Mouse (Mus musculus) embryonic facial prominence, embryonic 15.5 days (tissue): Measurements from ENCODE around the gene Cacng5. TPM values are rescaled to one million over a fixed set of nuclear protein-coding genes. Genes with fewer than 3 reads are reported as not detected.

ENCODE experiments used
- ATAC-seq: fragments of 200-750 bp; cut with Nextera tagmentation; 2 replicates; pipeline ENCODE4 v1.8.0; 2017; ENCODE audit warnings: low read depth, moderate TSS enrichment; ENCODE audit not compliant: insufficient number of reproducible peaks, low FRiP score, low TSS enrichment
- H3K27ac ChIP-seq: fragments of 300-500 bp; sonication (generic); replicated peaks from 2 replicates; pipeline ENCODE4 v1.5.1; 2015; ENCODE audit warnings: mild to moderate bottlenecking, inconsistent platforms
- H3K27me3 ChIP-seq: fragments of 300-500 bp; sonication (generic); 2 replicates; pipeline ENCODE4 v1.6.1; 2015; ENCODE audit warnings: inconsistent platforms
- H3K36me3 ChIP-seq: fragments of 300-500 bp; sonication (generic); 2 replicates; pipeline ENCODE4 v1.6.1; 2015; ENCODE audit warnings: mild to moderate bottlenecking, inconsistent platforms
- H3K4me1 ChIP-seq: fragments of 300-500 bp; sonication (generic); 2 replicates; pipeline ENCODE4 v1.6.1; 2015; ENCODE audit warnings: inconsistent platforms
- H3K4me2 ChIP-seq: fragments of 300-500 bp; sonication (generic); replicated peaks from 2 replicates; pipeline ENCODE4 v1.6.1; 2015; ENCODE audit warnings: mild to moderate bottlenecking, inconsistent platforms
- H3K4me3 ChIP-seq: fragments of 300-500 bp; sonication (generic); replicated peaks from 2 replicates; pipeline ENCODE4 v1.5.1; 2015; ENCODE audit warnings: mild to moderate bottlenecking, inconsistent platforms
- H3K9ac ChIP-seq: fragments of 300-500 bp; sonication (generic); 2 replicates; pipeline ENCODE4 v1.6.1; 2015; ENCODE audit warnings: inconsistent platforms
- H3K9me3 ChIP-seq: fragments of 300-500 bp; sonication (generic); replicated peaks from 2 replicates; pipeline ENCODE4 v1.6.1; 2016; ENCODE audit warnings: inconsistent platforms
- WGBS: fragments of 180-500 bp; shearing (Covaris S2); methylation state at CpG from one replicate; pipeline ENCODE4 v1.1.7; 2015; 5-methylcytosine and 5-hydroxymethylcytosine counted together
- polyA plus RNA-seq: library from polyadenylated mRNA; unstranded; fragments of >200 nt; fragmentation: Nextera tagmentation; extraction: Ambion mirVana; gene quantifications from 2 replicates; pipeline ENCODE4 v1.2.1, GENCODE M21; 2015

The Cacng5 gene
- 0.11 and 0.33 TPM in 2 replicates for polyA plus RNA-seq

DNA sequence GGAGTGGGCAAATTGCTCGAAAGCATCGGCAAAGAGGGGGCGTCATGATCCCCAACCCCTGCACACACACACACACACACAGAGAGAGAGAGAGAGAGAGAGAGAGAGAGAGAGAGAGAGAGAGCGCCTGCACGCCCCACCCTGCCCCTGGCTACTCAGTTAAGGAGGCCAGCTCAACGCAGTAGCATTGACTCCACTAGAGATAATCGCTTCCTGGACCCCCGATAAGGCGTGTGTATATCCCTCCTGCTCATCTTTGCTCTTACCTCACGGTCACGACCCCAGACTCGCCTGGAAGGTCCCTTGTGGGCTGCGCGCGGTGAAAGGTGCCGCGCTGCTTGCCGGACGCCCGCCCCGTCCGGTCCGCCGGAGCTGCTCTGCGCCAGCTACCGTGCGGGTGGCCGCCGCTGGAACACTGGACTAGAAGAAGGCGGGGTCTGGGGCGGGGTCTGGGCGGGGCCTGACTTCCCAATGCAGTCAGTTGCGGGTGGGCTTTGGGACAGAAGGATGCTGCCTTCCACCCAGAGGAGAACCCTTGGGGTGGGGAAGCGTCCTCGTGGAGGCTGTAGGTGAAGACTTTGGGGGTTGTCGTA is at the start of gene Cacng5:
Cacng5 (minus strand) TSS at position 422 of the 593 bp plus-strand sequence.
- 4% methylated on average over 36 of the region's 36 CpGs for WGBS
- H3K4me2 ChIP-seq: peak within 1 kb of the TSS; percentile 51
- no peak for ATAC-seq
- 0 out of 2 replicates have a peak, but pooled peaks cover 6% of the 10 kb centered on the region for H3K4me1 ChIP-seq
- peaks cover 37% of the 10 kb centered on the region for H3K27me3 ChIP-seq
- no peak within 1 kb of the TSS for H3K9ac ChIP-seq
- no peaks in the 10 kb centered on the region for H3K36me3 ChIP-seq
- no peak within 1 kb of the TSS for H3K27ac ChIP-seq
- no peaks in the 10 kb centered on the region for H3K9me3 ChIP-seq
- peak within 1 kb of the TSS; percentile 32 for H3K4me3 ChIP-seq

DNA sequence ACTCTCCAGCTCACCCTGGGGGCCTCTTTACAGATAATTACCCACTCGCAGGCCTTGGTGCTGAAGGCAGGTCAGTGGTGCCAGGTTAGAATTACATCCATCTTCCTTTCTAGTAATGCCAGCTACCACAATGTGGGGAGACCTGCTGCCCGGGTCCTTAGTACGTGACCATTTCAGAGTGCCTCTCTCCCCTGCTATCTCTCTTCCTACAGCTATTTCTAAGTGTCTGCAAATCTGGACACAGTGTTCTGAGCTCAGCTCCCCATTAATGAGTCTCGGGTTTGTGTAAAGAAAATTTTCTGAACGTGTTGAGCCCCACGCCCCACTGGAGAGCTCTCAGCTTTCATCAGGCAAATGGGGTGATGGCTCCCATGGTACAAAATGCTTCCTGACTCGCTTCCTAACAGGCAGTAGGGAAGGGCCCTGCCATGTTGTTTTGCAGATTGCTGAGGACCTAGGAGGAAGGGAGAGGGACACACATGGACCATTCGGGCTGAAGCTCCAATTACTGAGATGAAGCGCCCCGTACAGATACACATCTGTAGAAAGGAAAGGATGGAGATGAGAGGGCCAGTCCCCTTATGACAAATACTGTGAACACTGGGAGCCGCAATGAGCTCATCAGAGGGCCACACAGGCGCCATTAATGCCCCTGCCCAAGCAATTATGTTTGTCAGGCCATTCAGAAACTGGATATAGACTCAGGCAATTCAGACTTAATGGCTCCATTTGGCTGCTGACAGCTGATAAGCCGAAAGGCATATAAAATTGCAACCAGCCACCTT is 42.9 kb upstream of the Cacng5 start:
- Histone ChIP-seq H3K9ac (no peak overlapping the region), H3K9me3 (no peaks in the 10 kb centered on the region), H3K4me2 (no peak overlapping the region), H3K36me3 (0 out of 2 replicates have a peak, but pooled peaks cover 13% of the 10 kb centered on the region), H3K4me3 (no peak overlapping the region), H3K27ac (no peak overlapping the region), H3K27me3 (no peaks in the 10 kb centered on the region), H3K4me1 (no peaks in the 10 kb centered on the region)
- ATAC-seq: no peak
- WGBS: 72% methylated on average over 13 of the region's 13 CpGs

DNA sequence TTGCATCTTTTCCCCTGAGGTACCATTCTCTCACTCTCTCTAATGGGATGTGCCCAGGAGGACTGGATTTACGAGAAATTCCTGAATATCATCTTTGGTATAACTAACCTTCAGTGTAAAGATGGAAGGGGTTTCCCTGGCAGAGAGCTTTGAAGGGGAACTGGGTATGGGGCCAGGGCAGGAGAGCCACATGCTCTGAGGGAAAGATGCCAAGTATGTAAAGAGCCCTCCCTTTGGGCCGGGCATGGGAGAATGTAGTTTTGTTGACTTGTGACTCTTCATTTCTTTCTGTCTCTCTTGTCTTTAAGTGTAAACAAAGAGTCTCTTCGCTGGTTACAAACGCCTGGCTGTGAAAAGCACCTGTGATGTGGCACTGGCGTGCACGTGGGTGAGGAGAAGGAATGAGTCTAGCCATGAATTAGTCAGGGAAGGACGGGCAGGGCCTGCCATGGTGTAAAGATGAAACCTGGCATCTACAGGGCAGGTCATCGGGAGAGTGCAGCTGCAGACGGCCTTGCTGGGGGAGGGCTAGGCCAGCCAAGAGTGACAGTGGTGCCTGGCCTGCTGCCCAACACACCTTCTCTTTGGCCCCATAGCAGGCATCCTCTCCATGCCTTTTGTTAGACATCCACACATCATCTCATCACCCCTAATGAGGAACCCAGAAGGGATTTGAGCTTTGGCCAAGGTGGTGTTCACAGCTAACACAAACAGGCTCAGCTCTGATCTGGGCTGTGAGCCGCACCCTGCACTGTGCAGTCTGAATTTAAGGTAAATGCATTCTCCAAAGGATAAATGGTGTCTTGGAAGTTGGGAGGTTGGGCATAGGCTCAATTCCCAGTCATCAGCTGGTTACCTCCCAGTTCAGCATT is 40.6 kb upstream of the Cacng5 start:
- no peak overlapping the region for H3K9ac ChIP-seq
- H3K4me1 ChIP-seq: no peaks in the 10 kb centered on the region
- no peaks in the 10 kb centered on the region for H3K9me3 ChIP-seq
- 0 out of 2 replicates have a peak, but pooled peaks cover 13% of the 10 kb centered on the region for H3K36me3 ChIP-seq
- ATAC-seq: no peak
- no peaks in the 10 kb centered on the region for H3K27me3 ChIP-seq
- H3K4me3 ChIP-seq: no peak overlapping the region
- no peak overlapping the region for H3K4me2 ChIP-seq
- WGBS: 71% methylated on average over 10 of the region's 10 CpGs
- H3K27ac ChIP-seq: no peak overlapping the region

DNA sequence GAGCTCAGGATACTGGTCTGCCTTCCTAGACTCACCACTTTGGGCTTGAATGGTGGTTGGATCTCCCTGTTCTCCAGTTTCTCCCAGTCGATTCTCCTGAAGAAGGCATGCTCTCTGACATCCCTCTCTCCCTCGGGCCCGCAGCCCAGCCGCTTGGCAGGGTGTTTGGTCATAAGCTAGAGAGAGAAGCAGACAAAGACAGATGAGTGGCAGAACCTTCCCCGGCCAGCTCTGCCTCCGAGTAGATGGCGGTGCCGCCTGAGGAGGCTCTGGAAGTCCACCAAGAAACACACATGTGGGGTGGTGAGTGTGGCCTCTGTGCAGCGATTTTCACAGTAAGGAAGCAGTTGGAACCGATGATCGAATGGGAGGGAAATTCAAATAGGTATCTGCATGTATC is 36.6 kb upstream of the Cacng5 start:
- Histone ChIP-seq H3K9ac (no peak overlapping the region), H3K27me3 (no peaks in the 10 kb centered on the region), H3K4me1 (no peaks in the 10 kb centered on the region), H3K4me2 (no peak overlapping the region), H3K27ac (no peak overlapping the region), H3K36me3 (0 out of 2 replicates have a peak, but pooled peaks cover 7% of the 10 kb centered on the region), H3K4me3 (no peak overlapping the region), H3K9me3 (no peaks in the 10 kb centered on the region)
- no peak for ATAC-seq
- WGBS: 88% methylated on average over 11 of the region's 11 CpGs

DNA sequence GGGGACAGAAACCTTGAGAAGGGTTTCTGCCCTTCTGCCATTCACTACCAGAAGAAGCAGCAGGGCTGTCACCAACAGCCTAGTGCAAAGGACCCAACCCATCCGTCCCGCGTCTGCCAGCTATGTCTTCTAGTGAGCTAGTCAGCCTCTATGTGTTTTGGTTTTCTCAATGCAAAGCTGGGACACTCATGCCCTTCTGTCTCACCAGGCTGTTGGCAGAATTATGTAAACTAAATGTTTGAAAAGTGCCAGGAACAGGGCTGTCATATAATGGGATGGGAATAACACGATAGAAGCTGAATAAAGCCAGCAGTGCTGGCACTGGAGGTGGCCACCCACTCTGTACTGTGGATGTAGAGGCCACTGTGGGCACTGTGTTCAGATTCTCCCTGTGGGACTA is 35.8 kb upstream of the Cacng5 start:
- H3K9me3 ChIP-seq: no peaks in the 10 kb centered on the region
- ATAC-seq: no peak
- 97% methylated on average over 4 of the region's 4 CpGs for WGBS
- H3K27ac ChIP-seq: no peak overlapping the region
- H3K4me2 ChIP-seq: no peak overlapping the region
- H3K36me3 ChIP-seq: 0 out of 2 replicates have a peak, but pooled peaks cover 7% of the 10 kb centered on the region
- no peaks in the 10 kb centered on the region for H3K27me3 ChIP-seq
- no peak overlapping the region for H3K4me3 ChIP-seq
- no peaks in the 10 kb centered on the region for H3K4me1 ChIP-seq
- H3K9ac ChIP-seq: no peak overlapping the region

DNA sequence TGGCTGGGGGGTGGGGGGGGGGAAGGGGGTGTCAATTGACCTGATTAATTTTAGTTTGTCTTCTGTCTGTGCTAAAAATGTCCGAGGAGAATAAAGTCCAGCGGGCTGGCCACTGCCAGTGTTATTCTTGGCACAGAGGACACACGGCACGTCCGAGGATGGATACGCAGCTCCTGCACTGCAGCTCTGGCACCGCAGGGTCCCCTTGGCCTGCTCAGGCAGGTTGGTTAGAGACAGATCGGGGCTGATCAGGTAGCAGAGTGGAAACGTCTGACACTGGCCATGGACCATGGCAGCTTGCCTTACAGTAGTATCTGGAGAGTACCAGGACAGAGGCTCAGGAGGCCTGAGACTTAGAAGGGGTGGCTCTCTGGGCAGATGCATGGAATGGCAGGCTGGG is 35.4 kb upstream of the Cacng5 start:
- Histone ChIP-seq H3K9me3 (no peaks in the 10 kb centered on the region), H3K4me1 (no peaks in the 10 kb centered on the region), H3K27ac (no peak overlapping the region), H3K9ac (no peak overlapping the region), H3K4me3 (no peak overlapping the region), H3K27me3 (no peaks in the 10 kb centered on the region), H3K36me3 (0 out of 2 replicates have a peak, but pooled peaks cover 7% of the 10 kb centered on the region), H3K4me2 (no peak overlapping the region)
- 71% methylated on average over 9 of the region's 9 CpGs for WGBS
- no peak for ATAC-seq

DNA sequence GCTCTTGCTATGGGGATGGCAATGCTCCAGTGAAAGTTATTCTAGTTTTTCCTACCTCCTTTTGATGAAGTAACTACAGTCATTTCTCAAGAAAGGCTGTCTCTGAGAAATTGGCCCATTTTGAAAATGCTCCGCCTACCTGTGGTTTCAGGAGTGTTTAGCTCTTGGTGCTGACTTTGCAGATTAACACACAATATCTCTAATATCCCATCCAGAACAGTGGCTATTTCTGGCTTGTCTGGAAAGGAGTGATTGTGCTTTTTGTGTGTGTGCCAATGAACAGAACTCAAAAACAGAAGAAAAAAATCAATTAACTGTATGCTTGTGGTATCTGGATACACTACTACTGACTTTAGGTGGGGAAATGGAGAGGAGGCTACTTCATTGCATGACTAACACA is 33.1 kb upstream of the Cacng5 start:
- ATAC-seq: no peak
- H3K36me3 ChIP-seq: no peaks in the 10 kb centered on the region; the same call in 1 of the 2 replicates
- WGBS: 89% methylated on average over 1 of the region's 1 CpGs

DNA sequence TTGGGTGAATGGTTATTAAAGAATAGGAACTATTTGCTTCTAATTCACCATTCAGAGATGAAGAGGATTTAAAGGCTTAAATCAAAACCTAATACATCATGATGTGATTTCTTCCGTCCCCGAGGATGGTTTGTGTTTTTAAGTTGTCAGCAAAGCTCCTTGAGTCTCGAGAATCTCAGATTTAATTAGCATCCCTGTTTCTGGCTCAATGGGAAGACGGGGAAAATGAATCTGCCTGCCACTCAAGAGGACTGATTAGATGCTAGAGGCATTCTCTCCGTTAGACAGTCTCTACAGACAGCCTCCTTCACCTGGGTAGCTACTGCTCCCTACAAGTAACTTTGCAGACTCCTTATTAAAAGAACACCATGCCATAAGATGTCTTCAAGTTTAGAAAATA is 32.0 kb upstream of the Cacng5 start:
- H3K36me3 ChIP-seq: no peaks in the 10 kb centered on the region; the same call in 1 of the 2 replicates
- no peak overlapping the region for H3K9ac ChIP-seq
- no peak for ATAC-seq
- no peaks in the 10 kb centered on the region for H3K27me3 ChIP-seq
- H3K27ac ChIP-seq: no peak overlapping the region
- H3K4me2 ChIP-seq: no peak overlapping the region
- H3K9me3 ChIP-seq: no peaks in the 10 kb centered on the region
- no peak overlapping the region for H3K4me3 ChIP-seq
- no peaks in the 10 kb centered on the region for H3K4me1 ChIP-seq
- WGBS: 47% methylated on average over 5 of the region's 5 CpGs

More for the DNA sequence above, 33.1 kb upstream of the Cacng5 start:
- no peak overlapping the region for H3K4me3 ChIP-seq
- H3K27me3 ChIP-seq: no peaks in the 10 kb centered on the region
- H3K4me1 ChIP-seq: no peaks in the 10 kb centered on the region
- H3K9me3 ChIP-seq: no peaks in the 10 kb centered on the region
- no peak overlapping the region for H3K9ac ChIP-seq
- H3K4me2 ChIP-seq: no peak overlapping the region
- no peak overlapping the region for H3K27ac ChIP-seq

DNA sequence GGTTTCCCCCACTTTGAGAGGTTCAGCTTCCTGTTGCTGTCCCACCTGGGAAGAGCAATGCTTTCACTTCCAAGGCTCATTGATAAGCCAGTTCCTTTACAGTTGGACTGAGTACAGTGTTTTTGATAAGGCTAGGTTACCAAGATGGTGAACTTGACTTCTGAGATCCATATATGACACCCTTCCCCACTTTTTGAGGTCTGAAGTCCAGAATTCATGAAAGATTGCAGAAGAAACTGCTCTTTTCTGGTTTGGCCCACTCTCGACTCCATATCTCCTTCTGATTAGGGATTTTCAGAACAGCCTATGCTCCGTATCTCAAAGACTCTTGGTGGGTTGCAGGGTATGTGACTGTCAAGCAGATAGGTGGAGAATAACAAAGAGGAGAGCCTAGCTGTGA is 22.1 kb upstream of the Cacng5 start:
- H3K4me1 ChIP-seq: no peaks in the 10 kb centered on the region
- H3K27me3 ChIP-seq: no peaks in the 10 kb centered on the region
- no peak overlapping the region for H3K4me3 ChIP-seq
- WGBS: 92% methylated on average over 2 of the region's 2 CpGs
- H3K9ac ChIP-seq: no peak overlapping the region
- no peak for ATAC-seq
- H3K36me3 ChIP-seq: peaks cover 18% of the 10 kb centered on the region
- 0 out of 2 replicates have a peak, but pooled peaks cover 4% of the 10 kb centered on the region for H3K9me3 ChIP-seq
- no peak overlapping the region for H3K4me2 ChIP-seq
- H3K27ac ChIP-seq: no peak overlapping the region

DNA sequence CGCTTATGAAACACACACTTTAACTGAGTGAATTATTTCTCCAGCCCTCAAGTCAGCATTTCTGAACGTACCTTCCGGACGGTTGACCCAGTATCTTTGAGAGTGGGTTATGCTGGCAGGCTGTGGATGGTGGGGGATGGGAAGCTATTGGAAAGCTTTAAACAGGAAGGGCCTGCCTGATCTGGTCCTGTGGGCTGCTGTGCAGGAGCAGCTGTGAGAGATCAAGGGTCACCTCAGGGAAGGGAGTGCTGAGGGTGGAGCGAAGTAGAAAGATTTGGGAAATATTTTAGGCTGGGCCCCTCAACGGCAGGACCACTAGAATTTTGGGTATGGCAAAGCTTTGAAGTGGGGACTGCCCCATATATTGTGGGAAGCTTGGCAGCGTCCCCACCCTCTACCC is 16.9 kb upstream of the Cacng5 start:
- no peak overlapping the region for H3K9ac ChIP-seq
- no peak overlapping the region for H3K4me3 ChIP-seq
- H3K4me2 ChIP-seq: no peak overlapping the region
- no peaks in the 10 kb centered on the region for H3K36me3 ChIP-seq
- WGBS: 58% methylated on average over 7 of the region's 7 CpGs
- H3K27me3 ChIP-seq: no peaks in the 10 kb centered on the region
- no peak for ATAC-seq
- no peak overlapping the region for H3K27ac ChIP-seq
- H3K4me1 ChIP-seq: no peaks in the 10 kb centered on the region
- no peaks in the 10 kb centered on the region for H3K9me3 ChIP-seq

DNA sequence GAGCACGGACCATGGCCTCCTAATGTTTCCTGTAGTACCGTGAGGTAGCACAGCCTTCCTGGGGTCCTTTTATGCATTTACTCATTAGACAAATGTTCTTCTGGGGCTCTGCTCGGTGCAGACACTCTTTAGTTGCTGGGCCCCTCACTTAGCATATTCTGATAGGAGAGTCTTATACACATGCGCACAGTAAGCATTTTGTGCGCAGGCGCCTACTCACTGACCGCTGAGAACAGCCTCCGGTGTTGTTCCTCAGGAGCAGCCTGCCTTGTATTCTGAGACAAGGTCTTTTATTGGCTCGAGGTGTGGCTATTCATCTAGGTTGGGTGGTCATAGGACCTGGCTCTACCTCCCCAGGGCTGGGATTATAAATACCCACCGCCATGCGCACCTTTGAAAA is 16.4 kb upstream of the Cacng5 start:
- ATAC-seq: no peak
- Histone ChIP-seq H3K4me2 (no peak overlapping the region), H3K27me3 (no peaks in the 10 kb centered on the region), H3K36me3 (no peaks in the 10 kb centered on the region), H3K4me3 (no peak overlapping the region), H3K9ac (no peak overlapping the region), H3K27ac (no peak overlapping the region), H3K9me3 (no peaks in the 10 kb centered on the region), H3K4me1 (no peaks in the 10 kb centered on the region)
- WGBS: 89% methylated on average over 11 of the region's 11 CpGs
